Mouse (Mus musculus): ENCODE results near the gene D630003M21Rik. TPM values are rescaled to one million over a fixed set of nuclear protein-coding genes. Genes with fewer than 3 reads are reported as not detected.

Gene D630003M21Rik
- polyA plus RNA-seq, 1 experiment from 2014 or later = 4.7 TPM

DNA sequence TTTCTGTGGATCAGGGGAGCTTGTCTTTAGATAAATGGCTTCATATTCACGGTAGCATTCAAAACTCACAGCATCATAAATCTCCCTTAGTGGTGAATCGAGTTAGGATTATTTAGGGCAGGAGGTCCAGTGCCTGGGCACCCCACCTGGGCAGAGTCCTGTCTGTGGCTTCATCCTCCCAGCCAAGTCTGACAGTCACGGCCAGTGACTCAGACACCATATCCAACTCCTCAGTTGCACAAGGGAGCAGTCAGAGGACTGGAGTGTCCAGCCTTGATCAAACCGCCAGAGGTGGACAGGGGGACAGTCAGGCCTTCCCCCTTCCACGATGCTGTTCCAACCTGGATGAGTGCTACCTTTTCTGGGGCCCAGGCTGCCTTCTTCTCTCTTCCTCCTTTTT, 31.1 kb downstream of the D630003M21Rik start:
- H3K4me1 ChIP-seq (ENCODE audit: control insufficient read depth, insufficient read depth, low read length) = peaks cover 10% of the 10 kb centered on the region; the same call in 1 of the 2 replicates
- no peaks in the 10 kb centered on the region for H3K36me3 ChIP-seq (ENCODE audit: control insufficient read depth, insufficient read depth, low read length)
- H3K27me3 ChIP-seq (ENCODE audit: control insufficient read depth, insufficient read depth, low read length) = no peaks in the 10 kb centered on the region
- no peaks in the 10 kb centered on the region for H3K9me3 ChIP-seq (replicated peaks; ENCODE audit: control insufficient read depth, low read length)
- H3K27ac ChIP-seq (ENCODE audit: low read length) = no peak overlapping the region
- no peak overlapping the region for H3K4me3 ChIP-seq (replicated peaks; ENCODE audit: low read length)
- ATAC-seq (ENCODE audit: insufficient read depth, low FRiP score) = no peak
- H3K4me2 ChIP-seq (ENCODE audit: low read depth, low read length) = no peak overlapping the region
- H3K9ac ChIP-seq (ENCODE audit: low read length) = no peak overlapping the region
- 70% methylated on average over 5 of the region's 5 CpGs for WGBS

GRCm38 (mm10) chr2:158194945-158195640, 33.9 kb downstream of the D630003M21Rik start:
- 0 out of 2 replicates have a peak overlapping the region, but pooled peaks have one; percentile 15 for H3K9ac ChIP-seq (ENCODE audit: low read length)
- 25% methylated on average over 10 of the region's 10 CpGs for WGBS
- H3K27me3 ChIP-seq (ENCODE audit: control insufficient read depth, insufficient read depth, low read length) = no peaks in the 10 kb centered on the region
- H3K9me3 ChIP-seq (replicated peaks; ENCODE audit: control insufficient read depth, low read length) = no peaks in the 10 kb centered on the region
- peak overlapping the region; percentile 40; the same call in 1 of the 2 replicates for H3K27ac ChIP-seq (ENCODE audit: low read length)
- no peak overlapping the region for H3K4me3 ChIP-seq (replicated peaks; ENCODE audit: low read length)
- ATAC-seq (ENCODE audit: insufficient read depth, low FRiP score) = no peak
- H3K4me1 ChIP-seq (ENCODE audit: control insufficient read depth, insufficient read depth, low read length) = peaks cover 17% of the 10 kb centered on the region
- H3K4me2 ChIP-seq (ENCODE audit: low read depth, low read length) = no peak overlapping the region
- H3K36me3 ChIP-seq (ENCODE audit: control insufficient read depth, insufficient read depth, low read length) = no peaks in the 10 kb centered on the region

GRCm38 (mm10) chr2:158193611-158194336, 35.2 kb downstream of the D630003M21Rik start:
- no peaks in the 10 kb centered on the region for H3K9me3 ChIP-seq (replicated peaks; ENCODE audit: control insufficient read depth, low read length)
- H3K27me3 ChIP-seq (ENCODE audit: control insufficient read depth, insufficient read depth, low read length) = no peaks in the 10 kb centered on the region
- no peaks in the 10 kb centered on the region for H3K36me3 ChIP-seq (ENCODE audit: control insufficient read depth, insufficient read depth, low read length)
- H3K9ac ChIP-seq (ENCODE audit: low read length) = no peak overlapping the region
- no peak for ATAC-seq (ENCODE audit: insufficient read depth, low FRiP score)
- peaks cover 24% of the 10 kb centered on the region for H3K4me1 ChIP-seq (ENCODE audit: control insufficient read depth, insufficient read depth, low read length)
- no peak overlapping the region for H3K27ac ChIP-seq (ENCODE audit: low read length)
- no peak overlapping the region for H3K4me3 ChIP-seq (replicated peaks; ENCODE audit: low read length)
- 66% methylated on average over 10 of the region's 10 CpGs for WGBS
- H3K4me2 ChIP-seq (ENCODE audit: low read depth, low read length) = no peak overlapping the region

- Histone ChIP-seq H3K4me2 (ENCODE audit: low read depth, low read length) (no peak overlapping the region), H3K27me3 (ENCODE audit: control insufficient read depth, insufficient read depth, low read length) (no peaks in the 10 kb centered on the region), H3K36me3 (ENCODE audit: control insufficient read depth, insufficient read depth, low read length) (no peaks in the 10 kb centered on the region), H3K27ac (ENCODE audit: low read length) (no peak overlapping the region), H3K4me3 (replicated peaks; ENCODE audit: low read length) (no peak overlapping the region), H3K9ac (ENCODE audit: low read length) (peak overlapping the region; percentile 25; the same call in 1 of the 2 replicates), H3K9me3 (replicated peaks; ENCODE audit: control insufficient read depth, low read length) (no peaks in the 10 kb centered on the region), H3K4me1 (ENCODE audit: control insufficient read depth, insufficient read depth, low read length) (peaks cover 25% of the 10 kb centered on the region)
- 41% methylated on average over 7 of the region's 7 CpGs for WGBS
- ATAC-seq (ENCODE audit: insufficient read depth, low FRiP score) = peak; percentile 68
Observed at GRCm38 (mm10) chr2:158191098-158191497, 37.9 kb downstream of the D630003M21Rik start.

DNA sequence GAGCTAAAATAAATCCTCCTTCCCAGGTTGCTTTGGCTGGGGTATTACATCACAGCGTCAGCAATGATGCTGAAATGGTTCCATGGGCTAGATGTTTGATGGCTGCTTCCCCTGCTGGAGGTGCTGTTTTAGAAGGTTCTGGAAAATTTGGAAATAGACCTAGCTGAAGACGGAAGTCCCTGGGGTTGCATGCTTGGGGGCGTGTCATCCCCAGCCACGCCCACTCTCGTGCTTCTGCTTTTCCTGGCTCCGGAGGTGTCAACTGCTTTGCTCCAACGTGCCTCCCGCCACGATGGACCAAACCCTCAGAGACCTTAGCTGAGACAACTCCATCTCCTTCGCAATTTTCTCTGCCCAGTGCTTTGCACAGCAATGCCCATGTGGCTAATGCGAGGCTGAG, 39.6 kb downstream of the D630003M21Rik start:
- Histone ChIP-seq H3K9me3 (replicated peaks; ENCODE audit: control insufficient read depth, low read length) (no peaks in the 10 kb centered on the region), H3K36me3 (ENCODE audit: control insufficient read depth, insufficient read depth, low read length) (no peaks in the 10 kb centered on the region), H3K4me2 (ENCODE audit: low read depth, low read length) (no peak overlapping the region), H3K27ac (ENCODE audit: low read length) (no peak overlapping the region), H3K4me1 (ENCODE audit: control insufficient read depth, insufficient read depth, low read length) (peaks cover 17% of the 10 kb centered on the region), H3K4me3 (replicated peaks; ENCODE audit: low read length) (no peak overlapping the region), H3K9ac (ENCODE audit: low read length) (no peak overlapping the region), H3K27me3 (ENCODE audit: control insufficient read depth, insufficient read depth, low read length) (no peaks in the 10 kb centered on the region)
- ATAC-seq (ENCODE audit: insufficient read depth, low FRiP score) = no peak
- 71% methylated on average over 11 of the region's 11 CpGs for WGBS

GRCm38 (mm10) chr2:158186206-158186871, 42.7 kb downstream of the D630003M21Rik start:
- H3K4me1 ChIP-seq (ENCODE audit: control insufficient read depth, insufficient read depth, low read length) = peaks cover 14% of the 10 kb centered on the region
- no peaks in the 10 kb centered on the region for H3K9me3 ChIP-seq (replicated peaks; ENCODE audit: control insufficient read depth, low read length)
- WGBS = 49% methylated on average over 11 of the region's 11 CpGs
- no peak overlapping the region for H3K4me3 ChIP-seq (replicated peaks; ENCODE audit: low read length)
- peak overlapping the region; percentile 4; the same call in 1 of the 2 replicates for H3K27ac ChIP-seq (ENCODE audit: low read length)
- H3K4me2 ChIP-seq (ENCODE audit: low read depth, low read length) = no peak overlapping the region
- ATAC-seq (ENCODE audit: insufficient read depth, low FRiP score) = no peak
- H3K9ac ChIP-seq (ENCODE audit: low read length) = 0 out of 2 replicates have a peak overlapping the region, but pooled peaks have one; percentile 18
- no peaks in the 10 kb centered on the region for H3K36me3 ChIP-seq (ENCODE audit: control insufficient read depth, insufficient read depth, low read length)
- no peaks in the 10 kb centered on the region for H3K27me3 ChIP-seq (ENCODE audit: control insufficient read depth, insufficient read depth, low read length)

GRCm38 (mm10) chr2:158183266-158183665, 45.8 kb downstream of the D630003M21Rik start:
- Histone ChIP-seq H3K27ac (ENCODE audit: low read length) (no peak overlapping the region), H3K36me3 (ENCODE audit: control insufficient read depth, insufficient read depth, low read length) (no peaks in the 10 kb centered on the region), H3K4me2 (ENCODE audit: low read depth, low read length) (no peak overlapping the region), H3K9ac (ENCODE audit: low read length) (no peak overlapping the region), H3K9me3 (replicated peaks; ENCODE audit: control insufficient read depth, low read length) (0 out of 2 replicates have a peak, but pooled peaks cover 3% of the 10 kb centered on the region), H3K4me1 (ENCODE audit: control insufficient read depth, insufficient read depth, low read length) (peaks cover 16% of the 10 kb centered on the region), H3K4me3 (replicated peaks; ENCODE audit: low read length) (no peak overlapping the region), H3K27me3 (ENCODE audit: control insufficient read depth, insufficient read depth, low read length) (no peaks in the 10 kb centered on the region)
- 85% methylated on average over 8 of the region's 8 CpGs for WGBS
- no peak for ATAC-seq (ENCODE audit: insufficient read depth, low FRiP score)

DNA sequence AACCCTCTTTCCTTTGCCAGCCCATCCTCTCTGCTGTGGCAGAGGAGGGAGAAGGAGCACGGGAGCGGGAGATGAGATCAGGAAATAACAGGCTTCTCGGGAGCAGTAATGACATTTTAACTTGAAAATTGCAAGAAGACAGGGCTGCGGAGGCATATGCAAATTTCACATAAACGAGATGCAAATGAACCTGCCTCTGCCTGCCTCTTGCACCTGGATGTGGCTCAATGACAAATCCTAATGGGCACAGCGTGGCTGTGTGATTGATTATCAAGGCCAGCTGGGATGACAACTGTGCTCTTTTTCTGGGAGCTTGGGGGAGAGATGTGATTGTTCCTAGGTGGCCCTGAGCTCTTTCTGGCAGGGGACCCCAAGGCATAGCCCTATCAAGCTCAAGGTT, 47.1 kb downstream of the D630003M21Rik start:
- Histone ChIP-seq H3K4me3 (replicated peaks; ENCODE audit: low read length) (no peak overlapping the region), H3K27ac (ENCODE audit: low read length) (no peak overlapping the region)
- no peak for ATAC-seq (ENCODE audit: insufficient read depth, low FRiP score)

DNA sequence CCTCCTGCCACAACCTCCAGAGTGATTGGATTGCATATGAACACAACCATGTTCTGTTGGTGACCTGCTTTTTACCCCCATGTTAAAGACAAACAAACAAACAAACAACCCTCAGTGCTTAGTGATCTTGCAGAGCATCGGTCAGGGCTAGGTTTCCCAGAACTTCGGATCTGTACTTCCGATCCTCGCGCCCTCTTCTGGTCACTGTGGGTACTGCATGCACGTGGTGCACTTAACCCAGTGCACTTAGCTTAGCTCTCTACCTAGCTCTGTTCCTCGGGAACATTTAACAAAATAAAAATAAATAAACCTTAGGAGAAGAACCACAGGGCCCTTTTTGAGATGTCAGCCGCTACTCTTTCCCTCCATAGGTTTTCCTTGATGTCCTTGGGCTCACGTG, 48.2 kb downstream of the D630003M21Rik start:
- H3K4me1 ChIP-seq (ENCODE audit: control insufficient read depth, insufficient read depth, low read length) = peaks cover 16% of the 10 kb centered on the region
- H3K4me3 ChIP-seq (replicated peaks; ENCODE audit: low read length) = no peak overlapping the region
- 49% methylated on average over 9 of the region's 9 CpGs for WGBS
- H3K27ac ChIP-seq (ENCODE audit: low read length) = no peak overlapping the region
- H3K27me3 ChIP-seq (ENCODE audit: control insufficient read depth, insufficient read depth, low read length) = no peaks in the 10 kb centered on the region
- H3K9ac ChIP-seq (ENCODE audit: low read length) = no peak overlapping the region
- no peak for ATAC-seq (ENCODE audit: insufficient read depth, low FRiP score)
- 0 out of 2 replicates have a peak, but pooled peaks cover 3% of the 10 kb centered on the region for H3K9me3 ChIP-seq (replicated peaks; ENCODE audit: control insufficient read depth, low read length)
- H3K4me2 ChIP-seq (ENCODE audit: low read depth, low read length) = no peak overlapping the region
- H3K36me3 ChIP-seq (ENCODE audit: control insufficient read depth, insufficient read depth, low read length) = no peaks in the 10 kb centered on the region

More for the DNA sequence above, 47.1 kb downstream of the D630003M21Rik start:
- Histone ChIP-seq H3K9ac (ENCODE audit: low read length) (no peak overlapping the region), H3K36me3 (ENCODE audit: control insufficient read depth, insufficient read depth, low read length) (no peaks in the 10 kb centered on the region), H3K4me1 (ENCODE audit: control insufficient read depth, insufficient read depth, low read length) (peaks cover 16% of the 10 kb centered on the region), H3K27me3 (ENCODE audit: control insufficient read depth, insufficient read depth, low read length) (no peaks in the 10 kb centered on the region), H3K4me2 (ENCODE audit: low read depth, low read length) (no peak overlapping the region), H3K9me3 (replicated peaks; ENCODE audit: control insufficient read depth, low read length) (0 out of 2 replicates have a peak, but pooled peaks cover 3% of the 10 kb centered on the region)
- WGBS = 54% methylated on average over 6 of the region's 6 CpGs
